In the genomic region with DNA sequence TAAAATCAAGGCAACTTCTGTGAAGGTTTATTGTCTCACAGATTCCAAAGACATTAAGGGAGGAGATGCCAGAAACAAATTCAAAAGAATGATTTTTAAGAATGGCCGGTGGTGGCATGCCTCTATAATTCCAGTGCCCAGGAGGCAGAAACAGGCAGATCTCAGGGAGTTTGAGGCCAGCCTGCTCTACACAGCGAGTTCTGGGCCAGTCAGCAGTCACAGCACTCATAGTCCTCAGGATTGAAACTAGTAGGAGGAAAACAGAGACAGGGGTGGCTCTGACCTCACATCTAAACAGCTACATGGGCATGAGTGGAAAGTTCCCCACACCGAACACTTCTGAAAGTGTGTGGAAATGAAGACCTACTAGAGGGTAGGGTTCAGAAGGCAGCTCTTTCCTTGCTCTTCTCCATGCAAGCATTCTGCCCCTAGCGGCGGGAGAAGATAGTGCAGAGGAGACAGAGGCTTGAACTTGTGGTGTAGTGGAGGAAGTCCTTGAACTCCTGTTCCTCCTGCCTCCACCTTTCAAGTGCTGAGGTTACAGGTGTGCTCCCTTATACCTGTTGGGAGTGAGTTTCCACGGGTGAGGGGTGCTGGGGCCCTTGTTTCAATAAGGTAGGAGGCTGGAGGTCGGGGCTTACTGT, we compare ENCODE assay signal across 9 mouse cellular contexts. TPM values are rescaled to one million over a fixed set of nuclear protein-coding genes. Genes with fewer than 3 reads are reported as not detected.
DNase-seq lines count a peak whose midpoint lies in the region; ATAC-seq and TF ChIP-seq lines count a peak whose summit lies in the region.
"Had no signal": no experiment of that assay in that cellular context is flagged by ENCODE, and none has a peak within 500 bp of the region (broad histone marks: within the 10 kb centered on the region; RNA-seq: fewer than 3 reads in every experiment).

No protein-coding gene starts in this region.

- H3K9me3 ChIP-seq in MEL (replicated peaks; ENCODE audit: insufficient read depth, low read length), result no peaks in the 10 kb centered on the region

- TF ChIP-seq RAD21 in MEL (IDR thresholded peaks at IDR 0.05; ENCODE audit: low read depth, low read length), result peak; percentile 25

- DNase-seq in layer of hippocampus, adult 2 months (ENCODE audit: low spot score in 2 of 2), result no peak
- DNase-seq in layer of hippocampus, postnatal 36 days, result no peak
- DNase-seq in MEL (ENCODE audit: low read depth, low spot score), result peak; percentile 83
- DNase-seq in c-Kit-positive CD71-positive TER-119-negative erythroid progenitor cells, embryonic 14.5 days (ENCODE audit: low read depth), result peak; percentile 41
- peak; percentile 12 for DNase-seq in yolk sac, embryonic 10.5 days (ENCODE audit: low spot score)
- DNase-seq in urinary bladder, adult 2 months (ENCODE audit: low spot score), result no peak

- no peak overlapping the region for H3K4me3 ChIP-seq in layer of hippocampus, adult 2 months
- H3K4me3 ChIP-seq in MEL (ENCODE audit: control insufficient read depth in 1 of 2, insufficient read depth in 1 of 2, low read depth in 2 of 2, low read length in 2 of 2), result no peak overlapping the region
- H3K4me3 ChIP-seq: myocyte had no signal

- peak; percentile 85 for ATAC-seq in megakaryocyte progenitor cell, adult 5-6 weeks (replicated peaks; ENCODE audit: poor library complexity)

- no peaks in the 10 kb centered on the region for H3K36me3 ChIP-seq in MEL (ENCODE audit: control insufficient read depth in 1 of 2, insufficient read depth in 2 of 2, low read length in 2 of 2)

- H3K4me1 ChIP-seq in MEL (ENCODE audit: control insufficient read depth in 1 of 2, insufficient read depth in 2 of 2, low read length in 2 of 2), result no peaks in the 10 kb centered on the region

- H3K9ac ChIP-seq in MEL (ENCODE audit: control insufficient read depth, low read depth, low read length, poor library complexity, severe bottlenecking), result no peak overlapping the region

- peaks cover 3 to 4% of the 10 kb centered on the region in 2 experiments; a peak in 1 of 4 replicates for H3K27me3 ChIP-seq in MEL (ENCODE audit: control insufficient read depth in 1 of 2, insufficient read depth in 2 of 2, low read length in 2 of 2)

- TF ChIP-seq POLR2A in MEL (IDR thresholded peaks at IDR 0.05; ENCODE audit: control insufficient read depth in 1 of 2, insufficient read depth in 1 of 2, low read depth in 1 of 2, low read length in 2 of 2, poor library complexity in 1 of 2), result no peak

- no peak overlapping the region for H3K27ac ChIP-seq in layer of hippocampus, adult 2 months
- H3K27ac ChIP-seq in MEL (ENCODE audit: control insufficient read depth, low read depth, low read length), result no peak overlapping the region

- H3K79me2 ChIP-seq in MEL (ENCODE audit: control insufficient read depth, insufficient read depth, low read length, poor library complexity), result no peaks in the 10 kb centered on the region

- no peak for TF ChIP-seq EP300 in MEL (IDR thresholded peaks at IDR 0.05; ENCODE audit: low read depth in 1 of 2, low read length in 2 of 2)

- peak; percentile 79 for TF ChIP-seq CTCF in layer of hippocampus, adult 2 months (conservative IDR thresholded peaks at IDR 0.05)
- peak; percentile 75 to 97 (median 76) for TF ChIP-seq CTCF in MEL (IDR thresholded peaks at IDR 0.05 in 2 of 3, conservative IDR thresholded peaks at IDR 0.05 in 1 of 3; ENCODE audit: control insufficient read depth in 1 of 3, insufficient read depth in 1 of 3, low read depth in 2 of 3, low read length in 3 of 3, poor library complexity in 1 of 3, severe bottlenecking in 1 of 3)

TF ChIP-seq in MEL, 35 proteins besides CTCF, POLR2A, EP300 and RAD21:
- TF ChIP-seq RCOR1 (IDR thresholded peaks at IDR 0.05; ENCODE audit: low read depth, low read length) (no peak), MYB (IDR thresholded peaks at IDR 0.05; ENCODE audit: low read depth, low read length) (no peak)
TF ChIP-seq in MEL: peak in this region for 0.

RNA-seq across cellular contexts. Expression of gene S100a7a, which starts 14.2 kb away (rescaled TPM):
- under 1 TPM; 0.37 to 0.67 TPM for total RNA-seq in layer of hippocampus, adult 2 months (2021)
- total RNA-seq in layer of hippocampus, postnatal 36 days (2021), result under 1 TPM; 0.61 to 0.62 TPM
- not detected in 2 replicates for total RNA-seq in MEL (2012; rRNA removed)
- polyA plus RNA-seq in MEL (2012; ENCODE audit: insufficient read depth in 1 of 2, insufficient read length in 2 of 2, low read depth in 1 of 2, low replicate concordance in 2 of 2, missing spikeins in 1 of 2), result not detected
- not detected in 2 replicates for total RNA-seq in megakaryocyte progenitor cell, adult 5-6 weeks (2015)
- total RNA-seq in megakaryocyte progenitor cell, adult 5-6 weeks (2017), result not detected in 2 replicates
- polyA plus RNA-seq in urinary bladder, adult 2 months (2012; rRNA removed), result 4.6 and 6.6 TPM in 2 replicates
- polyA plus RNA-seq: heart, embryonic 14.5 days had no signal

RNA-seq across cellular contexts. Expression of gene S100a6, which starts 27.0 kb away (rescaled TPM):
- total RNA-seq in layer of hippocampus, adult 2 months (2021), result 10 to 100 TPM; 18.4 to 21.8 TPM
- total RNA-seq in layer of hippocampus, postnatal 36 days (2021), result 10 to 100 TPM; 18.8 to 23.5 TPM
- total RNA-seq in MEL (2012; rRNA removed), result 0.85 and 2.1 TPM in 2 replicates
- polyA plus RNA-seq in MEL (2012; ENCODE audit: insufficient read depth in 1 of 2, insufficient read length in 2 of 2, low read depth in 1 of 2, low replicate concordance in 2 of 2, missing spikeins in 1 of 2), result 1 to 10 TPM in 1 of 2 experiments, not detected in 1; 4.7 TPM
- 31.2 and 57.3 TPM in 2 replicates for total RNA-seq in megakaryocyte progenitor cell, adult 5-6 weeks (2015)
- total RNA-seq in megakaryocyte progenitor cell, adult 5-6 weeks (2017), result 10.7 and 21.3 TPM in 2 replicates
- 3,944 and 6,594 TPM in 2 replicates for polyA plus RNA-seq in urinary bladder, adult 2 months (2012; rRNA removed)

RNA-seq across cellular contexts. Expression of gene S100a8, which starts 29.1 kb away (rescaled TPM):
- not detected for total RNA-seq in layer of hippocampus, adult 2 months (2021)
- under 1 TPM in 1 of 2 experiments, not detected in 1; 0.91 TPM for total RNA-seq in layer of hippocampus, postnatal 36 days (2021)
- not detected in 2 replicates for total RNA-seq in MEL (2012; rRNA removed)
- not detected for polyA plus RNA-seq in MEL (2012; ENCODE audit: insufficient read depth in 1 of 2, insufficient read length in 2 of 2, low read depth in 1 of 2, low replicate concordance in 2 of 2, missing spikeins in 1 of 2)
- 2,361 and 4,241 TPM in 2 replicates for total RNA-seq in megakaryocyte progenitor cell, adult 5-6 weeks (2015)
- 1,918 and 3,820 TPM in 2 replicates for total RNA-seq in megakaryocyte progenitor cell, adult 5-6 weeks (2017)
- 0.45 and 1.0 TPM in 2 replicates for polyA plus RNA-seq in urinary bladder, adult 2 months (2012; rRNA removed)
- polyA plus RNA-seq: myocyte had no signal

RNA-seq across cellular contexts. Expression of gene S100a5, which starts 31.3 kb away (rescaled TPM):
- total RNA-seq in layer of hippocampus, adult 2 months (2021), result not detected
- total RNA-seq in layer of hippocampus, postnatal 36 days (2021), result not detected
- total RNA-seq in MEL (2012; rRNA removed), result not detected in 2 replicates
- not detected for polyA plus RNA-seq in MEL (2012; ENCODE audit: insufficient read depth in 1 of 2, insufficient read length in 2 of 2, low read depth in 1 of 2, low replicate concordance in 2 of 2, missing spikeins in 1 of 2)
- not detected in 2 replicates for total RNA-seq in megakaryocyte progenitor cell, adult 5-6 weeks (2015)
- not detected in 2 replicates for total RNA-seq in megakaryocyte progenitor cell, adult 5-6 weeks (2017)
- polyA plus RNA-seq in urinary bladder, adult 2 months (2012; rRNA removed), result 9.8 and 10.2 TPM in 2 replicates
- polyA plus RNA-seq: heart, embryonic 14.5 days had no signal

RNA-seq across cellular contexts. Expression of gene S100a4, which starts 36.1 kb away (rescaled TPM):
- 1 to 10 TPM; 3.4 to 5.7 TPM for total RNA-seq in layer of hippocampus, adult 2 months (2021)
- 1 to 10 TPM; 2.7 to 3.8 TPM for total RNA-seq in layer of hippocampus, postnatal 36 days (2021)
- total RNA-seq in MEL (2012; rRNA removed), result 0.73 and 0.82 TPM in 2 replicates
- 1 to 10 TPM in 1 of 2 experiments, not detected in 1; 2.3 TPM for polyA plus RNA-seq in MEL (2012; ENCODE audit: insufficient read depth in 1 of 2, insufficient read length in 2 of 2, low read depth in 1 of 2, low replicate concordance in 2 of 2, missing spikeins in 1 of 2)
- total RNA-seq in megakaryocyte progenitor cell, adult 5-6 weeks (2015), result 31.5 and 39.6 TPM in 2 replicates
- total RNA-seq in megakaryocyte progenitor cell, adult 5-6 weeks (2017), result 19.4 and 53.6 TPM in 2 replicates
- 263 and 329 TPM in 2 replicates for polyA plus RNA-seq in urinary bladder, adult 2 months (2012; rRNA removed)

Comparison
In these comparisons a context has a peak if more than half of its experiments do, and no peak if none do; other contexts are left out.
1. DNase-seq: peak in MEL (single experiment), c-Kit-positive CD71-positive TER-119-negative erythroid progenitor cells, embryonic 14.5 days (single experiment) and yolk sac, embryonic 10.5 days (single experiment); none in layer of hippocampus, adult 2 months (0 of 2), layer of hippocampus, postnatal 36 days (0 of 2) and urinary bladder, adult 2 months (single experiment).
2. RNA of gene S100a8, which starts 29.1 kb away (total RNA-seq): 1,918 to 4,241 TPM in megakaryocyte progenitor cell, adult 5-6 weeks; 0.91 TPM in layer of hippocampus, postnatal 36 days, not detected in layer of hippocampus, adult 2 months and not detected in MEL; every median in the first group is over 1,000 times any median in the second.